Mouse (Mus musculus): Measurements from ENCODE around the gene Faap20. TPM values are rescaled to one million over a fixed set of nuclear protein-coding genes. Genes with fewer than 3 reads are reported as not detected.
"Not testable (repeated sequence)": the region's sequence is repeated elsewhere in the genome, so short reads cannot be mapped to it uniquely, and the experiment has no call there.

Faap20 gene
- polyA plus RNA-seq, 1 experiment from 2014 or later: 83.9 TPM

DNA sequence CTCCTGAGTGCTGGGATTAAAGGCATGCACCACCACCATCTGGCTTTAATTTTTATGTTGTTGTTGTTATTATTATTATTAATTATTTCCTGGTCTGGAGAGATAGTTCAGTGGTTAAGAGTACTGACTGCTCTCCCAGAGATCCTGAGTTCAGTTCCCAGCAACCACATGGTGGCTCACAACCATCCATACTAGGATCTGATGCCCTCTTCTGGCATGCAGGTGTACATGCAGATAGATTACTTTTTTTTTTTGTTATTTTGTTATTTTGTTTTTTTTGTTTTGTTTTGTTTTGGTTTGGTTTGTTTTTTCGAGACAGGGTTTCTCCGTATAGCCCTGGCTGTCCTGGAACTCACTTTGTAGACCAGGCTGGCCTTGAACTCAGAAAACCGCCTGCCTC, 1.5 kb upstream of the Faap20 start:
- peaks cover 12% of the 10 kb centered on the region for H3K4me1 ChIP-seq (ENCODE audit: insufficient read depth)
- peak; percentile 48 for TF ChIP-seq CTCF (IDR thresholded peaks at IDR 0.05; ENCODE audit: low read depth)
- not testable (repeated sequence) for H3K4me3 ChIP-seq (ENCODE audit: low read depth, low read length); H3K27ac ChIP-seq (ENCODE audit: low read depth); H3K36me3 ChIP-seq (ENCODE audit: insufficient read depth); H3K9me3 ChIP-seq (ENCODE audit: low read depth, low read length); H3K9ac ChIP-seq; DNase-seq; H3K4me2 ChIP-seq; ATAC-seq (ENCODE audit: insufficient read depth); H3K27me3 ChIP-seq (ENCODE audit: insufficient read depth, low read length)
- 91% methylated on average over 3 of the region's 3 CpGs for WGBS

DNA sequence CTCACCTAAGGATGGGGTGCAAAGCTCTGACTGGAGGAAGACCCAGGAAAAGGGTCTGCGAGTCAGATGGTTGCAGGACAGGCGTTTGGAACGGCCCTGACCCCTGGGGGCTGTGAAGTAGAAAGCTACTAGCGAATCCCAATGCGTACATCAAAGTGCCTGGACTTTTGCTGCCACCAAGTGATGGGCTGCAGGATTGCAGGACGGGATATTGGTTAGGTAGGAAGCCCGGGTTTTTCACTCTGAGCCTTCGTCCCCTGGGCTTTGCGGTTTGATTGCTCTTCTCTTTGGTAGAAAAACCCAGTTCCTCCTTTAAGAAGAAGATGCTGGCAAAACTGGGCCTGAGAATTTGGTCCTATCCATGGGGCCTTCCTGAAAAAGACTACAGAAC, 350 bp upstream of the Faap20 start:
- ATAC-seq (ENCODE audit: insufficient read depth): peak; percentile 78
- peak overlapping the region; percentile 45 for H3K4me3 ChIP-seq (ENCODE audit: low read depth, low read length)
- H3K27ac ChIP-seq (ENCODE audit: low read depth): peak overlapping the region; percentile 97
- peak overlapping the region; percentile 86 for H3K4me2 ChIP-seq
- DNase-seq: peak; percentile 100
- peaks cover 12% of the 10 kb centered on the region for H3K4me1 ChIP-seq (ENCODE audit: insufficient read depth)
- H3K27me3 ChIP-seq (ENCODE audit: insufficient read depth, low read length): no peaks in the 10 kb centered on the region
- peak; percentile 99 for TF ChIP-seq CTCF (IDR thresholded peaks at IDR 0.05; ENCODE audit: low read depth)
- WGBS: 0% methylated on average over 9 of the region's 9 CpGs
- H3K36me3 ChIP-seq (ENCODE audit: insufficient read depth): 0 out of 2 replicates have a peak, but pooled peaks cover 3% of the 10 kb centered on the region
- no peaks in the 10 kb centered on the region for H3K9me3 ChIP-seq (ENCODE audit: low read depth, low read length)
- H3K9ac ChIP-seq: peak overlapping the region; percentile 70

DNA sequence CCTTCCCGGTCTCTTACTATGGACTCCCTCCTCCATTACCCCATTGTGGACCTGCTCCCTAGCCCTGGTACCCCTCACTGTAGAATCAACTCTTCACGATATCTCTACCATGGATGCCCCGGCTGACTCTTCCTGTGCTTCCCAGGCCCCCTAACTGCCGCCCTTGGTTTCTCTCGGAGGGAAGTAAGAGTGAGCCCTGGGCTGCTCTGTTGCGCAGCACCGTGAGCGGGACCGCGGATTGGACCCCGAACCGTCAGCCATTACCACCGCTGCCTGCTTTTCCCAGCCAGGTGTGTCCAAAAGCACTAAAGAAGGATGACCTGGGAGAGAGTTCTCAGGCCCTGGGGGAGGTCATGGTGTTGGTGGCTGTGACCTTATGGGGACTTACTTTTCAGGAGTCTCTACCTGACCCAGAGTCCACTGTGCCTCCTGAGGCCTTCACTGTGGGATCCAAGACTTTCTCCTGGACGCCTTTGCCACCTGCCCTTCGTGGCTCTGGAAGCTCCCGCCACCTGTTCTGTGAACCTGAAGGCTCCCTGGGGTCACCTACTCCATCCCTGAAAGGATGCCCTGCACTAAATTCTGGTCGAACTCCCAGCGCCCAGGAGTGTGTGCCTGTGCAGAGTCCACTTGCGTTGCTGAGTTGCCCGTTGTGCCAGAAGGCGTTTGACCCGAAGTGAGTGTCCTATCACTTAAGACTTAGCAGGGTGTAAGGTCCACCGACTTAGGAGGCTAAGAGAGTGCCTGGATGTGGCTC, 937 bp downstream of the Faap20 start:
- peak; percentile 47 for DNase-seq
- 8% methylated on average over 23 of the region's 23 CpGs for WGBS
- no peaks in the 10 kb centered on the region for H3K27me3 ChIP-seq (ENCODE audit: insufficient read depth, low read length)
- peak overlapping the region; percentile 70 for H3K9ac ChIP-seq
- TF ChIP-seq CTCF (IDR thresholded peaks at IDR 0.05; ENCODE audit: low read depth): no peak
- peaks cover 12% of the 10 kb centered on the region for H3K4me1 ChIP-seq (ENCODE audit: insufficient read depth)
- H3K4me3 ChIP-seq (ENCODE audit: low read depth, low read length): peak overlapping the region; percentile 45
- peak overlapping the region; percentile 86 for H3K4me2 ChIP-seq
- 0 out of 2 replicates have a peak, but pooled peaks cover 3% of the 10 kb centered on the region for H3K36me3 ChIP-seq (ENCODE audit: insufficient read depth)
- H3K9me3 ChIP-seq (ENCODE audit: low read depth, low read length): no peaks in the 10 kb centered on the region
- H3K27ac ChIP-seq (ENCODE audit: low read depth): peak overlapping the region; percentile 97
- peak; percentile 22 for ATAC-seq (ENCODE audit: insufficient read depth)

DNA sequence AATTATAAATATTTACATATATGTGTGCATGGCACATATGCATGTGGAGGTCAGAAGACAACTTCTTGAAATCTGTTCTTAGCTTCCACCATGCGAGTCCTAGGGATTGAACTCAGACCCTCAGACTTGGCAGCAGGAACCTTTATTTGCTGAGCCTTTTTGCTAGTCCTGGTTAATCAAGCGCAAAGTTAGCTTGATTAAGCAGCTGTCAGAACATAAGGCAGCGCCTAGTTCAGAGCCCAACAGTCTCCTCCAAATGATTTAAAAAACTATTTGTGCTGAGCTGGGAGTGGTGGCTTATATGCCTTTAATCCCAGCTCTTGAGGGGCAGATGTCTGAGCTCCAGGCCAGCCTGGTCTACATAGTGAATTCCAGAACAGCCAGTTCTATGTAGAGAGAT, 1.5 kb downstream of the Faap20 start:
- Histone ChIP-seq H3K9me3 (ENCODE audit: low read depth, low read length) (no peaks in the 10 kb centered on the region), H3K4me2 (peak overlapping the region; percentile 86), H3K4me3 (ENCODE audit: low read depth, low read length) (peak overlapping the region; percentile 45), H3K4me1 (ENCODE audit: insufficient read depth) (peaks cover 12% of the 10 kb centered on the region), H3K9ac (peak overlapping the region; percentile 70; the same call in 1 of the 2 replicates), H3K36me3 (ENCODE audit: insufficient read depth) (0 out of 2 replicates have a peak, but pooled peaks cover 6% of the 10 kb centered on the region), H3K27ac (ENCODE audit: low read depth) (peak overlapping the region; percentile 97; the same call in 1 of the 2 replicates), H3K27me3 (ENCODE audit: insufficient read depth, low read length) (no peaks in the 10 kb centered on the region)
- peak; percentile 51 for DNase-seq
- no peak for TF ChIP-seq CTCF (IDR thresholded peaks at IDR 0.05; ENCODE audit: low read depth)
- 37% methylated on average over 3 of the region's 3 CpGs for WGBS
- ATAC-seq (ENCODE audit: insufficient read depth): no peak

DNA sequence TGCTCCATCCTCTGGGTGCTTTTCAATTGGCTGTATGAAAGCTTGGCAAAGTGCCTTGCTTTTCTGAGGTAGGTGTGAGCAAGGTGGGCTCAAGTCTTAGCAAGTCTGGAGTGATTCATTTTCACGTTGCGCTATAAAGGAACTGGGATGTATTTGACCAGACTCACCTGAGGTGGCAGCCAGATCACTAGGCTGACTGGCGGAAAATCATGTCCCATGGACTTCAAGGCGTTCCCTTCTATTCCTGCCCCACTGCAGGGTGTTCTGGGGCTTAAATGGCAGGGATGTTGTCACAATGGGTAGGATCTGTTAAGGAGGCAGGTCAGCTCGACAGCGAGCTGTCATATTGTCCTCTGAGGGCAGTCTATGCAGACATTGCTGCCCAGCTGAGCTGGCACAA, 2.7 kb downstream of the Faap20 start:
- TF ChIP-seq CTCF (IDR thresholded peaks at IDR 0.05; ENCODE audit: low read depth): no peak

DNA sequence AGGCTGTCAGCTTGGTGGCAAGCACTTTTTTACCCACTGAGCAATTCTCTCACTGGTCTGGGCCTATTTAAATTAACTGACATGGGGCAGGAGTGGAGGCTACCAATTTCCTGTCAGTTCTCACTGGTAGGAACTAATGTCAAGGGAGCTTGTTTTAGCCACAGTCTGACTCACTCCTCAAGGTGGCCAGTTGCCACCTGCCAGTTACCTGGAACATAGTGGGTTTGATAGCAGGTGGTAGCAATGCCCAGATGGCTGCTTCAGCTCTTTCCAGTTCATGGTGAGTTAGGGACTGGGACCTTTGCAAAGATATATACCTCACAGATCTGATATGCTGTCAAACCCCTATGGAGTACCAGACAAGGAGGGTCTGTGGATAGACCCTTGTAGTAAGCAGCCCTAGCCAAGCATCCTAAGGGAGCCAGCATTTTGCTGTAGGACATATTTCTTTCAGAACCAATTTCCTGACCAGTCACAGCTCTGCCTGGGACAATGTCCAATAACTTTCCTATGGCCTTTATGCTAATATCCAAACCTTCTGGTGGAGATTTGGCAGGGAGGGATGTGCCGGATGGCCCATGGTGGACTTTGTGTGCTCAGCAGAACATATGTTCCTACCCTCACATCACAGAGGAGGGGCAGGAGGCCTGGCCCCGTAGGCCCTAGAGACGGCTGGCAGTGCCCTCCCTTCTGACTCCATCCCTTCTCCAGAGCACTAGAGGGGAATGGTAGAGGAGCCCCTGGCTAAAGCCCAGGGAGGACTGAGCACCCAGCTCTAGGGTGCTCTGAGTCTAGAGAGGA, 15.1 kb downstream of the Faap20 start:
- Histone ChIP-seq H3K27me3 (ENCODE audit: insufficient read depth, low read length) (no peaks in the 10 kb centered on the region), H3K36me3 (ENCODE audit: insufficient read depth) (no peaks in the 10 kb centered on the region), H3K4me1 (ENCODE audit: insufficient read depth) (peaks cover 6% of the 10 kb centered on the region; the same call in 1 of the 2 replicates), H3K27ac (ENCODE audit: low read depth) (no peak overlapping the region), H3K9ac (no peak overlapping the region), H3K4me2 (no peak overlapping the region), H3K4me3 (ENCODE audit: low read depth, low read length) (no peak overlapping the region), H3K9me3 (ENCODE audit: low read depth, low read length) (no peaks in the 10 kb centered on the region)
- 85% methylated on average over 3 of the region's 3 CpGs for WGBS
- no peak for TF ChIP-seq CTCF (IDR thresholded peaks at IDR 0.05; ENCODE audit: low read depth)
- ATAC-seq (ENCODE audit: insufficient read depth) (no peak), DNase-seq (no peak)

More for the DNA sequence above, 2.7 kb downstream of the Faap20 start:
- WGBS: 82% methylated on average over 6 of the region's 6 CpGs
- Histone ChIP-seq H3K4me1 (ENCODE audit: insufficient read depth) (peaks cover 12% of the 10 kb centered on the region), H3K27me3 (ENCODE audit: insufficient read depth, low read length) (no peaks in the 10 kb centered on the region), H3K9ac (no peak overlapping the region), H3K9me3 (ENCODE audit: low read depth, low read length) (no peaks in the 10 kb centered on the region), H3K27ac (ENCODE audit: low read depth) (no peak overlapping the region), H3K36me3 (ENCODE audit: insufficient read depth) (peaks cover 11% of the 10 kb centered on the region; the same call in 1 of the 2 replicates), H3K4me3 (ENCODE audit: low read depth, low read length) (no peak overlapping the region), H3K4me2 (no peak overlapping the region)
- ATAC-seq (ENCODE audit: insufficient read depth) (no peak), DNase-seq (no peak)

DNA sequence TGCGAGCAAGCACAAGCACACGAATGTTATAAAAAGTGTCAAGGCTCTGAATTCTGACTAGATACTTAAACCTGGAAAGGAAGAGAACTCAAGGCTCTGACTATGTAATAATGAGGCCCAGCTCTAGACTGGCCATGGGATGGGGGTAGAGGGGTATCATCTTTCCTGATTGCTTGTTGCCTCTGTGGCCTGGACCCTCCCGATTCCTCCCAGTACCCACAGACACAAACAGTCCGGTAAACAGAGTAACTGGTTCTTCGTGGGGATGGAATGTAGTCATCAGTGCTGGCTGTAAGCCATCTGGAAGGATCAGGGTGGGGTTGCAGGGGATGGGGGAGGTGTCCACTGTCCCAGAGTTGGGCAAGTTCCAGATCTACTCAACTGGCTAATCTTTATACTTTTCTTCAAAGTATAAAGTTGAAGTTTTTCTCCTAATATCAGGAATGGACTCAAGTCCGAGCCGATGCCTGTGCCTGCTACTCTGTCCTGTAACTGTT, 17.5 kb downstream of the Faap20 start:
- Histone ChIP-seq H3K9me3 (ENCODE audit: low read depth, low read length) (no peaks in the 10 kb centered on the region), H3K4me3 (ENCODE audit: low read depth, low read length) (no peak overlapping the region), H3K4me1 (ENCODE audit: insufficient read depth) (peaks cover 6% of the 10 kb centered on the region; the same call in 1 of the 2 replicates), H3K27me3 (ENCODE audit: insufficient read depth, low read length) (no peaks in the 10 kb centered on the region), H3K4me2 (no peak overlapping the region), H3K27ac (ENCODE audit: low read depth) (peak overlapping the region; percentile 68), H3K9ac (no peak overlapping the region), H3K36me3 (ENCODE audit: insufficient read depth) (no peaks in the 10 kb centered on the region)
- no peak for TF ChIP-seq CTCF (IDR thresholded peaks at IDR 0.05; ENCODE audit: low read depth)
- WGBS: 37% methylated on average over 7 of the region's 7 CpGs
- peak; percentile 61 for DNase-seq
- ATAC-seq (ENCODE audit: insufficient read depth): peak; percentile 53
